Mouse (Mus musculus) spleen, adult 2 months (tissue): ENCODE measurements around the gene Uchl1.

Experiments used
- CTCF ChIP-seq: fragments of 200-500 bp; IDR thresholded peaks from 2 replicates; pipeline ENCODE4 v1.5.1; 2011; ENCODE audit warnings: mild to moderate bottlenecking, inconsistent platforms; ENCODE audit not compliant: insufficient read depth, insufficient read length, insufficient replicate concordance; ENCODE audit errors: extremely low read depth
- POLR2A ChIP-seq: fragments of 200-500 bp; IDR thresholded peaks from 2 replicates; pipeline ENCODE4 v1.6.1; 2011; ENCODE audit warnings: low read depth, low read length, inconsistent platforms

GRCm38 (mm10) chr5:66689796-66690195, 13.9 kb downstream of the Uchl1 start:
- TF ChIP-seq CTCF (no peak), POLR2A (no peak)
